ENCODE assay signal across 26 mouse cellular contexts in genomic region chr7:75282080-75282650, GRCm38 (mm10). TPM values are rescaled to one million over a fixed set of nuclear protein-coding genes. Genes with fewer than 3 reads are reported as not detected.
DNase-seq lines count a peak whose midpoint lies in the region; TF ChIP-seq lines count a peak whose summit lies in the region.
"Had no signal": no experiment of that assay in that cellular context is flagged by ENCODE, and none has a peak within 500 bp of the region (broad histone marks: within the 10 kb centered on the region; RNA-seq: fewer than 3 reads in every experiment).

No protein-coding gene starts in this region.

- TF ChIP-seq POLR2A in lung, adult 2 months (IDR thresholded peaks at IDR 0.05; ENCODE audit: borderline replicate concordance, extremely low read depth, low read depth, low read length): no peak

- WGBS in lung, adult 2 months: 64% methylated on average over 3 of the region's 3 CpGs

- peak overlapping the region; percentile 68; the same call in 1 of the 2 replicates for H3K27ac ChIP-seq in layer of hippocampus, adult 2 months
- H3K27ac ChIP-seq: hindbrain, embryonic 13.5 days; kidney, postnatal 0 days; limb, embryonic 12.5 days; liver, embryonic 15.5 days; lung, embryonic 15.5 days; midbrain, embryonic 10.5 days; midbrain, embryonic 15.5 days; neural tube, embryonic 15.5 days; stomach, embryonic 15.5 days had no signal

- no peak for TF ChIP-seq CTCF in layer of hippocampus, adult 2 months (conservative IDR thresholded peaks at IDR 0.05)
- no peak for TF ChIP-seq CTCF in lung, adult 2 months (IDR thresholded peaks at IDR 0.05; ENCODE audit: insufficient read depth, low read length)

- H3K4me3 ChIP-seq in layer of hippocampus, adult 2 months: no peak overlapping the region
- no peak overlapping the region for H3K4me3 ChIP-seq in lung, adult 2 months (replicated peaks; ENCODE audit: extremely low read depth, low read depth, low read length)
- H3K4me3 ChIP-seq: hindbrain, embryonic 13.5 days; limb, embryonic 12.5 days; liver, embryonic 15.5 days; lung, embryonic 15.5 days; midbrain, embryonic 10.5 days; midbrain, embryonic 15.5 days; neural tube, embryonic 15.5 days; stomach, embryonic 15.5 days had no signal

- DNase-seq in cerebellum, postnatal 25 days: peak; percentile 43 to 54
- DNase-seq in cerebellum, adult 9-10 months: no peak
- DNase-seq in layer of hippocampus, adult 2 months (ENCODE audit: low spot score in 2 of 2): peak in 1 of 2 experiments; percentile 36
- DNase-seq in layer of hippocampus, postnatal 14 days (ENCODE audit: low spot score in 2 of 2): no peak
- DNase-seq in right cerebral cortex, adult 2 months (ENCODE audit: low spot score in 2 of 2): peak; percentile 56 to 59
- DNase-seq in right cerebral cortex, postnatal 14 days: no peak
- no peak for DNase-seq in lung, adult 2 months
- DNase-seq: adrenal gland, postnatal 10 days; gastrocnemius, postnatal 25 days; heart, adult 18-20 months; heart, postnatal 4 days; kidney, adult 8-10 months; retina, postnatal 1 day; thymus, postnatal 14 days had no signal

- H3K4me1 ChIP-seq in lung, adult 2 months (ENCODE audit: control insufficient read depth, insufficient read depth, low read length): no peaks in the 10 kb centered on the region
- H3K4me1 ChIP-seq: limb, embryonic 12.5 days; liver, embryonic 15.5 days; lung, embryonic 15.5 days had no signal

RNA-seq across cellular contexts. Expression of gene Sv2b, which starts 26.9 kb away (rescaled TPM):
- 100 to 1,000 TPM; 289 to 309 TPM for total RNA-seq in layer of hippocampus, adult 2 months (2021)
- total RNA-seq in layer of hippocampus, postnatal 14 days (2021): 100 to 1,000 TPM; 341 to 350 TPM
- polyA plus RNA-seq in lung, adult 2 months (2012; rRNA removed): 0.08 and 0.28 TPM in 2 replicates
- total RNA-seq: megakaryocyte progenitor cell, adult 5-6 weeks; MEL had no signal
- polyA plus RNA-seq: liver, adult 2 months had no signal

Comparison
In these comparisons a context has a peak if more than half of its experiments do, and no peak if none do; other contexts are left out.
1. DNase-seq: peak in cerebellum, postnatal 25 days (2 of 2) and right cerebral cortex, adult 2 months (2 of 2); none in cerebellum, adult 9-10 months (single experiment), layer of hippocampus, postnatal 14 days (0 of 2), right cerebral cortex, postnatal 14 days (single experiment) and lung, adult 2 months (single experiment).